Mouse (Mus musculus) liver, adult 2 months (tissue): ENCODE data around the gene Actg2. TPM values are rescaled to one million over a fixed set of nuclear protein-coding genes. Genes with fewer than 3 reads are reported as not detected.

Experiments used
- DNase-seq: peaks from one replicate; pipeline ENCODE4 v3.0.0-alpha.2; 2011; ENCODE audit warnings: low read depth, low spot score; ENCODE audit errors: extremely low read depth
- H3K27ac ChIP-seq: fragments of 200-500 bp; replicated peaks from 2 replicates; pipeline ENCODE4 v1.5.1; 2012; ENCODE audit warnings: low read depth, mild to moderate bottlenecking, control low read depth, inconsistent platforms, low read length; ENCODE audit not compliant: insufficient read depth
- H3K27me3 ChIP-seq: fragments of 200-500 bp; 2 replicates; pipeline ENCODE4 v1.6.1; 2012; ENCODE audit warnings: mild to moderate bottlenecking, moderate library complexity, low read length, inconsistent platforms; ENCODE audit not compliant: control insufficient read depth, insufficient read depth
- H3K36me3 ChIP-seq: fragments of 200-500 bp; 2 replicates; pipeline ENCODE4 v1.6.1; 2012; ENCODE audit warnings: low read length, inconsistent platforms; ENCODE audit not compliant: control insufficient read depth, insufficient read depth
- H3K4me1 ChIP-seq: fragments of 200-500 bp; 2 replicates; pipeline ENCODE4 v1.6.1; 2011; ENCODE audit warnings: low read length; ENCODE audit not compliant: control insufficient read depth, insufficient read depth
- H3K4me3 ChIP-seq: fragments of 200-500 bp; 2 replicates; pipeline ENCODE4 v1.5.1; 2011; ENCODE audit warnings: low read depth, mild to moderate bottlenecking, control low read depth, low read length, moderate library complexity; ENCODE audit not compliant: insufficient read depth
- H3K79me2 ChIP-seq: fragments of 200-500 bp; 2 replicates; pipeline ENCODE4 v1.6.1; 2012; ENCODE audit warnings: inconsistent platforms, mild to moderate bottlenecking, low read length, moderate library complexity; ENCODE audit not compliant: control insufficient read depth, insufficient read depth
- H3K9ac ChIP-seq: fragments of 200-500 bp; 2 replicates; pipeline ENCODE4 v1.6.1; 2012; ENCODE audit warnings: low read depth, mild to moderate bottlenecking, control low read depth, inconsistent platforms, low read length
- CTCF ChIP-seq: fragments of 200-500 bp; IDR thresholded peaks from 2 replicates; pipeline ENCODE4 v1.5.1; 2011; ENCODE audit warnings: low read depth, low read length, control low read depth
- POLR2A ChIP-seq: fragments of 200-500 bp; IDR thresholded peaks from 2 replicates; pipeline ENCODE4 v1.6.1; 2011; ENCODE audit warnings: low read length, control low read depth; ENCODE audit not compliant: insufficient read depth; ENCODE audit errors: extremely low read depth
- WGBS: fragments of 180-500 bp; shearing (Covaris S2); methylation state at CpG from one replicate; pipeline ENCODE4 v1.1.7; 2018; 5-methylcytosine and 5-hydroxymethylcytosine counted together
- polyA plus RNA-seq: library from polyadenylated mRNA; depleted of rRNA; stranded (reverse); fragments of >200 nt; gene quantifications from 2 replicates; pipeline ENCODE4 v1.2.3, GENCODE M21; 2012
- total RNA-seq: library from RNA; depleted of rRNA; stranded (reverse); fragments of >200 nt; gene quantifications from 2 replicates; pipeline ENCODE4 v1.2.3, GENCODE M21; 2014

Actg2 gene
- total and polyA plus RNA-seq, 2 experiments: 0.28 to 1.1 TPM

DNA sequence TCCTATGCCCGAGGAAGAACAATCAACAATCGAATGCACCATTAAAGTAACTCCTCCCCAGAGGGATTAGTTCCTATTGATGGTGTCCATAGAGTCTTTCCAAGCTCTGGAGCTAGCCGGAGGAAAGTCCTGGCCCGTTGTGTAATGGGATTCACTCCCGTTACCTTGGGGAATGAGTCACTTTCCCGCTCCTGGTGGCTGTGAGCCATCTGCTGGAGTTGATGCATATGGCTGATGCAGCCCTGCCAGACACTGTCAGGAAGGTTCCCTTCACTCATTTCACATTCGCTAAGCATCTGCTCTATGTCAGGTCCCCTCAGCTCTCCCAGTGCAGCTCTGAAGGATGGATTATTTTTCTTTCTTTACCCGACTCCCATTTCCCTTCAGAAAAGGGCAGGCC lies 26.6 kb downstream of the Actg2 start:
- Histone ChIP-seq H3K27me3 (no peaks in the 10 kb centered on the region), H3K9ac (no peak overlapping the region), H3K4me3 (no peak overlapping the region), H3K79me2 (peaks cover 3% of the 10 kb centered on the region; the same call in 1 of the 2 replicates), H3K36me3 (no peaks in the 10 kb centered on the region), H3K27ac (no peak overlapping the region), H3K4me1 (peaks cover 5% of the 10 kb centered on the region; the same call in 1 of the 2 replicates)
- 47% methylated on average over 8 of the region's 8 CpGs for WGBS
- TF ChIP-seq POLR2A (no peak), CTCF (peak; percentile 6; the same call in 1 of the 2 replicates)
- DNase-seq: no peak

- TF ChIP-seq POLR2A (no peak), CTCF (no peak)
- H3K36me3 ChIP-seq: no peaks in the 10 kb centered on the region
- H3K79me2 ChIP-seq: peaks cover 6% of the 10 kb centered on the region; the same call in 1 of the 2 replicates
- 32% methylated on average over 6 of the region's 6 CpGs for WGBS
- no peak overlapping the region for H3K4me3 ChIP-seq
- no peaks in the 10 kb centered on the region for H3K27me3 ChIP-seq
- no peak for DNase-seq
- H3K27ac ChIP-seq: no peak overlapping the region
- H3K4me1 ChIP-seq: peaks cover 5% of the 10 kb centered on the region; the same call in 1 of the 2 replicates
- no peak overlapping the region for H3K9ac ChIP-seq
Measured at GRCm38 (mm10) chr6:83507168-83507546, 28.9 kb downstream of the Actg2 start.

- no peaks in the 10 kb centered on the region for H3K36me3 ChIP-seq
- peak within 1 kb of the TSS; percentile 73 for H3K27ac ChIP-seq
- no peaks in the 10 kb centered on the region for H3K27me3 ChIP-seq
- peak within 1 kb of the TSS; percentile 78 for H3K4me3 ChIP-seq
- H3K9ac ChIP-seq: peak within 1 kb of the TSS; percentile 85
- DNase-seq: peak; percentile 94
- H3K4me1 ChIP-seq: peaks cover 5% of the 10 kb centered on the region; the same call in 1 of the 2 replicates
- H3K79me2 ChIP-seq: peaks cover 6% of the 10 kb centered on the region; the same call in 1 of the 2 replicates
- TF ChIP-seq POLR2A (peak; percentile 84), CTCF (no peak)
- WGBS: under 1% methylated on average over 54 of the region's 54 CpGs
Measured at GRCm38 (mm10) chr6:83506258-83507167, 29.6 kb downstream of the Actg2 start, which contains the start of gene Dguok. TSS of gene Dguok (minus strand) at chr6:83506969.

- TF ChIP-seq POLR2A: no peak
- TF ChIP-seq CTCF: no peak
- no peak overlapping the region for H3K9ac ChIP-seq
- peaks cover 6% of the 10 kb centered on the region; the same call in 1 of the 2 replicates for H3K79me2 ChIP-seq
- WGBS: 78% methylated on average over 4 of the region's 4 CpGs
- no peaks in the 10 kb centered on the region for H3K27me3 ChIP-seq
- peaks cover 5% of the 10 kb centered on the region; the same call in 1 of the 2 replicates for H3K4me1 ChIP-seq
- H3K36me3 ChIP-seq: no peaks in the 10 kb centered on the region
- H3K27ac ChIP-seq: no peak overlapping the region
- no peak for DNase-seq
- H3K4me3 ChIP-seq: no peak overlapping the region
Measured at GRCm38 (mm10) chr6:83505554-83505953, 30.5 kb downstream of the Actg2 start.

DNA sequence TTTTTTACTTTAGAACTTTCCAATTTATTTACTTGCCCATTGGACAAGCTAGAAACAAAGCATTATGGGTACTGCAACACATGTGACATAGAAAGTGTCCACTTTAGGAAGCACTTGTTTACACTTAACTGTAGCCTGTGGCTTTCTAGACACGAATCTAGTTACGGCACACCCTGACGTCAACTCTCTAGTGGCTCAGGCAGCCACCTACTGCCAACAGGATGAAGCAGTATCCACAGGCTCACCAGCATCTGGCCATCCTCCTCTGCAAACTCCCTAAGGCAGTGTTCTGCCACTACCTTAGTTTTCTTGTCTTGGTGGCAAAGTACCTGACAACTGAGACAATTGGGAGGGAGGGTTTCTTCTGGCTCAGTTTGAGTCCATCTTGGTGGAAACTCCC lies 32.7 kb downstream of the Actg2 start:
- Histone ChIP-seq H3K36me3 (no peaks in the 10 kb centered on the region), H3K9ac (no peak overlapping the region), H3K4me3 (no peak overlapping the region), H3K27ac (no peak overlapping the region), H3K79me2 (peaks cover 9% of the 10 kb centered on the region; the same call in 1 of the 2 replicates), H3K27me3 (no peaks in the 10 kb centered on the region), H3K4me1 (peaks cover 5% of the 10 kb centered on the region; the same call in 1 of the 2 replicates)
- DNase-seq: no peak
- no peak for TF ChIP-seq CTCF
- TF ChIP-seq POLR2A: no peak
- WGBS: 67% methylated on average over 3 of the region's 3 CpGs

GRCm38 (mm10) chr6:83502656-83503055 lies 33.4 kb downstream of the Actg2 start:
- H3K9ac ChIP-seq: no peak overlapping the region
- H3K4me3 ChIP-seq: no peak overlapping the region
- no peak overlapping the region for H3K27ac ChIP-seq
- no peaks in the 10 kb centered on the region for H3K27me3 ChIP-seq
- H3K4me1 ChIP-seq: peaks cover 5% of the 10 kb centered on the region; the same call in 1 of the 2 replicates
- WGBS: 79% methylated on average over 3 of the region's 3 CpGs
- H3K79me2 ChIP-seq: peaks cover 9% of the 10 kb centered on the region; the same call in 1 of the 2 replicates
- DNase-seq: peak; percentile 17
- no peaks in the 10 kb centered on the region for H3K36me3 ChIP-seq
- no peak for TF ChIP-seq POLR2A
- TF ChIP-seq CTCF: no peak
